Mouse (Mus musculus) megakaryocyte, embryonic 14.5 days (primary cell): ENCODE measurements at regions not wholly inside any gene's neighbourhood (a gene's known extent, or its start where the extent isn't known, plus 50 kb on each side); places are given as distances from the start of the nearest gene placed in this dataset.

Source experiments
- FLI1 ChIP-seq: IDR thresholded peaks from 2 replicates; pipeline ENCODE4 v1.6.1; 2012; ENCODE audit warnings: low read length, inconsistent platforms, mixed read lengths
- GATA1 ChIP-seq: IDR thresholded peaks from 3 replicates; pipeline ENCODE4 v1.6.1; 2012; ENCODE audit warnings: mixed read lengths, low read length, inconsistent platforms, borderline replicate concordance

GRCm38 (mm10) chr10:98792019-98792741 is 122.0 kb upstream of the Atp2b1 start:
- TF ChIP-seq FLI1 (no peak), GATA1 (no peak)
